Mouse (Mus musculus) lung, adult 2 months (tissue): ENCODE data around the gene Wnt5b.

Experiments
- CTCF ChIP-seq: fragments of 200-500 bp; IDR thresholded peaks from 2 replicates; pipeline ENCODE4 v1.5.1; 2011; ENCODE audit warnings: mild to moderate bottlenecking, low read length, control low read depth; ENCODE audit not compliant: insufficient read depth
- POLR2A ChIP-seq: fragments of 200-500 bp; IDR thresholded peaks from 2 replicates; pipeline ENCODE4 v1.6.1; 2011; ENCODE audit warnings: low read depth, mild to moderate bottlenecking, control low read depth, low read length, borderline replicate concordance; ENCODE audit errors: extremely low read depth

DNA sequence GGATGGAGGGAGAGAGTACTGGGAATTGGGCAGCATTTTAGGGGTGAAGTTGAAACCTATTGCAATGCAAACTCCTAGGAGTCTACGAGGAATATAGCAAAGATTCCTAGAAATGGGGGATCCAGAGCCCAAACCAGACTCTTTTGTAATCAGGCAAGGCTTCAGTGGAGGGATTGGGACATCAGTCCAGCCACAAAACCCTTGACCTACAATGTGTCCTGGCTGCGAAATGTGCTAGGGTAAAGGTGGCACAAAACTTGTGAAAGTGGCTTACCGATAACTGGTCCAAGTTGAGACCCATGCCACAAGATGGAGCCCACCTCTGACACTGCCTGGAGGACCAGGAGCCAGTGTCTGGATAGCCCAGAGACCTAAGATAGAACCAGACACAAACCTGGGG, 144.8 kb downstream of the Wnt5b start:
- no peak for TF ChIP-seq CTCF
- TF ChIP-seq POLR2A: no peak
